Mouse (Mus musculus): ENCODE data around the gene Lhpp. TPM values are rescaled to one million over a fixed set of nuclear protein-coding genes. Genes with fewer than 3 reads are reported as not detected.

The Lhpp gene
- total RNA-seq, 2 experiments from 2014 or later: 11.6 to 17.7 TPM

- no peak for DNase-seq (ENCODE audit: low spot score)
Observed at GRCm38 (mm10) chr7:132704310-132704875, 94.0 kb downstream of the Lhpp start.

DNA sequence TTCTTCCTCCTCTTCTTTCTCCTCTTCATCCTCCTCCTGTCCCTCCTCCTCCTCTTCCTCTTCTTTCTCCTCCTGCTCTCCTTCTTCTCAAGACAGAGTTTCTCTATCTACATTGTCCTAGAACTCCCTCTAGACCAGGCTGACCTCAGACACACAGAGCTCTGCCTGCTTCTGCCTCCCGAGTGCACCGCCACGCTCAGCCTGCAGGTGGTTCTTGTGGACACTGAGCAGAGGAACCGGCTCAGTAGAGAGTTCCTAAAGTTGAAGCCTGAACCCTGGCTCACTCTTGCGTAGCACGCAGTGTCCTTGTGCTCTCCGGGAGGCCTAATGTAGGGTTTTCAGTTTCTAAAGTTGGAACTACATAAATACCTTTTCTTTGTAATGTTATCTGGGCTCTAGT is 94.7 kb downstream of the Lhpp start:
- DNase-seq (ENCODE audit: low spot score): no peak

DNA sequence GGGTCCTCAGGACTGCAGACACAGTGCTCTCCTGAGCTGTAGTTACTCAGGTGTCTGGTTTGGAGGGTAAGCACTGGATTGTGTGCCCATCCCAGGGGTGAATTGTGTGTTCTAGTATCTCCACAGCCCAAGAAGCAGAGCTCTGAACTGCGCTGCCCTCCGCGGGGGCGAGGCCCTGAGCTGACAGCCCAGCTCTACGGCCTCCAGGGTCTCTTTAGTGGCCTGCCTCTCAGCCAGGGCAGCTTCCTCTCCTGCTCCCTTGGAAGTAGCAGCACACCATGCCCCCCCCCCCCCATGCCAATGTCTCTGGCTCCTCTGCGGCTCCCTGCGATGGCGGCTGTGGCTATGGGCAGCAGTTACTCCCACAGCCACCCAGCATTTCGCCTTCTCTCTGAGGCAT is 101.1 kb downstream of the Lhpp start:
- no peak for DNase-seq (ENCODE audit: low spot score)

DNA sequence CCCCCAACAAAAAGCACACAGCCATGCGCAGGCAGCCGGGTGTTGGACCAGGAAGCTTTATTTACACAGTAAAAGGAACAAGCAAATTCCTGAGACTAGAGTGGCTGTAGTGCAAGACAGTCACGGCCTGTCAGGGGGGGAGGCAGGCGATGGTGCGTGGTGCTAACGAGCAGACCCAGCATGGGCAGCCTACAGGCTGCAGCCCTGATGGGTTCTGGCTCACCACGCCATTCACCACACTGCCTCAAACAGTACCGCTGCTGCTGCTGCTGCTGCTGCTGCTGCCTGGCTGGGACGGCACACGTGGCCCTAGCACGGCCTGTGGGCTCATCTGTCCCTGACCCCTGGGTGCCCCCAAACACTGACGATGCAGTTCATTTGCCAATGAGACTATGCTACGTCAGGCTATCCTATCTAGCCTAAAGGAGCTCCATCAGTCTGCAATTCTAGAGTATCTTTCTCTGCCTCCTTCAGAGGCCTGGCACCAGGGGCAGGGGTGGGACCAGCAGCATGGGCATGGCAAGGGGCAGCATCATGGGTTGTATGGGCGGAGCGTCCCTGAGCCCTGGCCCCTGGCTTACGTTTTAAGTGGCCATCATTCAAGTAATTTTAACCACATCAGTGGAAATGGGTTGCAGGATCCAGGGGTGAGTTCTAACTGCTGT is 101.7 kb downstream of the Lhpp start:
- DNase-seq (ENCODE audit: low spot score): no peak

DNA sequence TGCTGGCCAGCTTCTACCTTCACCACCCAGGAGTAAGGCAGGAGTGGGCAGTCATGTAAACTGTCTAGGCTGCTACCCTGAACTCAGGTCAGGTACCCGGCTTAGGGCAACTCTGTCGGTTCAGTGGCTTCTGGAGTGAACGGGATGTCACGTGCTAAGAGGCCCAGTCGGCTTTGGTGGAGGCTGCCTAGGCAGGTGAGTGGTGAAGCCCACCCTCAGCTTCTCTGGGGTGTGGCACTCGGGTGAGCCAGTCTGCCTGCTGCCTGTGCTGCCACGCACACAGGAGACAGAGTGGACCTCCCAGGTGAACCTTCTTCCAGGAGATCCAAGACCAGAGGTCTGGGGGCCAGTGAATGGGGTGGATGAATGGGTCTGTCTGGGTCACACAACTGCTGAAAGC is 102.5 kb downstream of the Lhpp start:
- DNase-seq (ENCODE audit: low spot score): no peak

- no peak for DNase-seq (ENCODE audit: low spot score)
Observed at GRCm38 (mm10) chr7:132713483-132714126, 103.2 kb downstream of the Lhpp start.

- peak; percentile 56 for DNase-seq (ENCODE audit: low spot score)
Observed at GRCm38 (mm10) chr7:132714236-132714923, 103.9 kb downstream of the Lhpp start.

- no peak for DNase-seq (ENCODE audit: low spot score)
Observed at GRCm38 (mm10) chr7:132715259-132715658, 104.8 kb downstream of the Lhpp start.

DNA sequence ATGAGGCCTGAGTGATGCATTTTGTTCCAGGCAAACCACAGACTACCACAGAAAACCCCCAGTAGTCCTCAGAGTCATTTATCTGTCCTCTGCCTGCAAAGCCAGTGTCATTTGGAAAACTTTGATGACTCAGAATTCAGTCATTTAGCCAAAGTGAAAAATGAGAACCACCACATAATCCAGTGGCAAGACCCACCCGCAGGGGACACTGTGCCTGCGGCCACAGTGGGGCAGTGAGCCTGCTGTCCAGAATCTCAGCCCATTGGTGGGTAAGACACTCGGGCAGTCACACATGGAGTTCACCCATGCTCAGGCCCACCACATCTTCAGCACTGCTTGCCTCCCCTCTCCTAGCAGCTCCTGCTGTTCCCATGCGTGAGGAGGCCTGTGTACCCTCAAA is 109.1 kb downstream of the Lhpp start:
- no peak for DNase-seq (ENCODE audit: low spot score)

GRCm38 (mm10) chr7:132720562-132720961 is 110.1 kb downstream of the Lhpp start:
- no peak for DNase-seq (ENCODE audit: low spot score)

DNA sequence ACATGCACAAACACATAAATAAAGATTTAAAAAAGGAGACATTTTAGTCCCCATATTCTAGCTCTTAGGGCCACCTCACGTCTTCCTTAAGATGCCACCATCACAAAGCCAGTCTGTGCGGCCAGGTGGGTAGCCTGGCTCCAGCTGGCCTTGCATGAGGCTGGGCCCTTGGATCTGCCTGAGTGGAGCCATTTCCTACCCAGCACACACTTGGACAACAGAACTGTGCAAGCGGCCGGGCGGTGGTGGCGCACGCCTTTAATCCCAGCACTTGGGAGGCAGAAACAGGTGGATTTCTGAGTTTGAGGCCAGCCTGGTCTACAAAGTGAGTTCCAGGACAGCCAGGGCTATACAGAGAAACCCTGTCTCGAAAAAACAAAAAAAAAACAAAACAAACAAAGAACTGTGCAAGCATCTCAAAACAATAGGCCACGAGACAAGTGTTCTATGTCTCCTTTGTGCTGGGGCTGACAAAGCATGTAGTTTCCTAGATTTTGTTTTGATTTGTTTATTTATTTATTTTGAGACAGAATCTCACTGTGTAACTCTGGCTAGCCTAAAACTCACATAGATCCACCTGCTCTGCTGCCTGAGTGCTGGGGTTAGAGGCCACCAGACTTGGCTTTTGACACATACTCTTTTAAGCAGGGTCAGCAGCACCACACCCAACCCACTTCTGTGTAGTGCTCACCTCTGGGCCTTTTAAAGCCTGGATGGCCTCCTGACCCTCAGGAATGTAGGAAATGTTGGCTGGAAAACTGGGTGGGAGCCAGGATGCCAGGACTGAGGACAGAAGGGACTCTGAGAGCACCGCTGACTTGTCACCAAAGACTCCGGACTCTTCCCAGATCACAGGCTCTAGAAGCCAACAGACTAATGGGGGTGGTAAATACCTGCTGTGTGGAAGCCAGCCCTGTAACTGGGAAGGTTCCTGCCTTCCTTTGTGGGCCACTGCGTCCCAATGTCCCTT is 112.2 kb downstream of the Lhpp start:
- DNase-seq (ENCODE audit: low spot score): no peak

GRCm38 (mm10) chr7:132723906-132724305 is 113.5 kb downstream of the Lhpp start:
- peak; percentile 93 for DNase-seq (ENCODE audit: low spot score)

GRCm38 (mm10) chr7:132724501-132725062 is 114.1 kb downstream of the Lhpp start:
- no peak for DNase-seq (ENCODE audit: low spot score)

GRCm38 (mm10) chr7:132726106-132726861 is 115.8 kb downstream of the Lhpp start:
- no peak for DNase-seq (ENCODE audit: low spot score)

- DNase-seq (ENCODE audit: low spot score): no peak
Observed at GRCm38 (mm10) chr7:132729093-132729831, 118.8 kb downstream of the Lhpp start.

DNA sequence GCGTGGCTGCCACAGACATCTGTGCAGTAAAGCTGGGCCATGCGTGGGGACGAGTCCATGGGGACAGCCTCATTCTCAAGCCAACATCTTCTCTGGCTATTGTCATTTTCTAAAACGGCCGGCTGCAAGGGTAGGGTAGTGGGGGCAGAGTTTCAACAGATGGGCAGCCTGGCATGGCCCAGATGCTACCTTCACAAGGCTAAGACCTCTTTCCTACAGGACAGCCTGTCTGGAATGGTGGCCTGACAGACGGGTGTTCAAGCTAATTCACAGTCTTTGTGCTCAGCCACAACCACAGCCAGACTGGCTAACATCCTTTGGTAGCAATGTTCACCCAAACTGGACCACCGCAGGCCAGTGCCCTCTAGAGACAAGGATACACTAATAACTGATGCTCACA is 120.1 kb downstream of the Lhpp start:
- no peak for DNase-seq (ENCODE audit: low spot score)

GRCm38 (mm10) chr7:132731558-132731957 is 121.1 kb downstream of the Lhpp start:
- DNase-seq (ENCODE audit: low spot score): no peak

DNA sequence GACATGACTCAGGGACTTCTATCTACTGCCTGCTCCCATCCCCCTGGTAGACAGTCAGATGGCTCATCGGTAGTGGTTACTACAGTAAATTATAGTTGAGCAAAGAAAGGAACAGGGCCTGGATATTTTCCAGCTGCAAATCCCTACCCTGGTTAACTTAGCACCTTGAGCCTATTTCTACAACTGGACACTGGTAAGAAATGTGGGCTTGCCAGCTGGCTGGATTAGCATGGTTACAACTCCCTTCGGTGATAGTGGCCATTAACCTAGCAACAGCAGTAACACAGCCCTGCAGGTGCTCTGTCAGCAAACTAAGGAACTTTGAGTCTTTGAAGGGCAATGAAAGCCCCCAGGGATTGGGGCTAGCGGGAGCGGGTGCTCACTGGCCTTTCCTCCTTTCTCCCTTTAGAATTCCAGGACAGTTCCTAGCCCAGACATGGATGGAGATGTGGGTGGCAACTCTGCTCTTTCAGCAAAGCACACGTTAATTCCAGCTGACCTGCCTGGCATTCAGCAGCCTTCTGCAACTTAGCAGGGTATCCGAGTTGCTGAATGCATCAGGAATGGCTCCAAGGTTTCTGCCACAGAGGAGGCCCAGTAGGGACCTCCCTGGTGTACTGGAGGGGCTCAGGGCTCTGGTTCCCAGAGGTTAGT is 121.8 kb downstream of the Lhpp start:
- DNase-seq (ENCODE audit: low spot score): peak; percentile 25

- no peak for DNase-seq (ENCODE audit: low spot score)
Observed at GRCm38 (mm10) chr7:132733521-132733920, 123.1 kb downstream of the Lhpp start.
